Mouse (Mus musculus) stomach, embryonic 15.5 days (tissue): ENCODE measurements at regions not wholly inside any gene's neighbourhood (a gene's known extent, or its start where the extent isn't known, plus 50 kb on each side); places are given as distances from the start of the nearest gene placed in this dataset.
"Not testable (repeated sequence)": the region's sequence is repeated elsewhere in the genome, so short reads cannot be mapped to it uniquely, and the experiment has no call there.

Experiments used
- ATAC-seq: fragments of 200-750 bp; cut with Nextera tagmentation; 2 replicates; pipeline ENCODE4 v1.8.0; 2017; ENCODE audit warnings: low read depth, moderate number of reproducible peaks, moderate TSS enrichment; ENCODE audit not compliant: insufficient read depth, low FRiP score
- H3K27ac ChIP-seq: fragments of 300-500 bp; sonication (generic); 2 replicates; pipeline ENCODE4 v1.5.1; 2015; ENCODE audit warnings: mild to moderate bottlenecking, inconsistent platforms
- H3K27me3 ChIP-seq: fragments of 300-500 bp; sonication (generic); replicated peaks from 2 replicates; pipeline ENCODE4 v1.6.1; 2015; ENCODE audit warnings: inconsistent platforms
- H3K36me3 ChIP-seq: fragments of 300-500 bp; sonication (generic); 2 replicates; pipeline ENCODE4 v1.6.1; 2015; ENCODE audit warnings: inconsistent platforms
- H3K4me1 ChIP-seq: fragments of 300-500 bp; sonication (generic); 2 replicates; pipeline ENCODE4 v1.6.1; 2015; ENCODE audit warnings: inconsistent platforms
- H3K4me2 ChIP-seq: fragments of 300-500 bp; sonication (generic); 2 replicates; pipeline ENCODE4 v1.6.1; 2015; ENCODE audit warnings: mild to moderate bottlenecking, inconsistent platforms
- H3K4me3 ChIP-seq: fragments of 300-500 bp; sonication (generic); replicated peaks from 2 replicates; pipeline ENCODE4 v1.5.1; 2015; ENCODE audit warnings: inconsistent platforms
- H3K9ac ChIP-seq: fragments of 300-500 bp; sonication (generic); 2 replicates; pipeline ENCODE4 v1.6.1; 2015; ENCODE audit warnings: inconsistent platforms
- H3K9me3 ChIP-seq: fragments of 300-500 bp; sonication (generic); 2 replicates; pipeline ENCODE4 v1.6.1; 2016; ENCODE audit warnings: inconsistent platforms
- WGBS: fragments of 180-500 bp; shearing (Covaris S2); methylation state at CpG from one replicate; pipeline ENCODE4 v1.1.7; 2015; 5-methylcytosine and 5-hydroxymethylcytosine counted together

DNA sequence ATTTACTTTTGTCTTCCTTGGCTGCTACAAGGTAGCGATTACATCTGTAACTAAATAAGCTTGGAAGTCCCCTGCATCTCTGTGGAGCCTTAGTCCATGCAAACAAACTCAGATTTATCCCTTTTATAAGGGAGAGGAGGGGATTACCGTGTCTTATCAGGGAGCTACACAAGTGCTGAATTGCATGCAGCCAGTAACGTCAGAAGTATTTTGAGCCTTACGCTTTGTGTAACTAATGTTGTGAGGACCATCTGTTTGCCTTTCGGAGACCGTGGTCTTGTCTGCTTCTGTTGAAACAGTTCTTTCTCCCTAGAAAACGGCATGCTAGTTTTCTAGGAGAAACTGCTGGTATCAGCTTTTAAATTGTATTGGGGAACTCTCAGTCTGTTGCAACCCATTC, 58.0 kb upstream of the Dmrta1 start:
- Histone ChIP-seq H3K4me2 (no peak overlapping the region), H3K27ac (no peak overlapping the region), H3K9ac (no peak overlapping the region), H3K9me3 (no peaks in the 10 kb centered on the region), H3K4me3 (no peak overlapping the region), H3K36me3 (no peaks in the 10 kb centered on the region), H3K4me1 (no peaks in the 10 kb centered on the region), H3K27me3 (no peaks in the 10 kb centered on the region)
- no peak for ATAC-seq
- WGBS: 42% methylated on average over 7 of the region's 7 CpGs

DNA sequence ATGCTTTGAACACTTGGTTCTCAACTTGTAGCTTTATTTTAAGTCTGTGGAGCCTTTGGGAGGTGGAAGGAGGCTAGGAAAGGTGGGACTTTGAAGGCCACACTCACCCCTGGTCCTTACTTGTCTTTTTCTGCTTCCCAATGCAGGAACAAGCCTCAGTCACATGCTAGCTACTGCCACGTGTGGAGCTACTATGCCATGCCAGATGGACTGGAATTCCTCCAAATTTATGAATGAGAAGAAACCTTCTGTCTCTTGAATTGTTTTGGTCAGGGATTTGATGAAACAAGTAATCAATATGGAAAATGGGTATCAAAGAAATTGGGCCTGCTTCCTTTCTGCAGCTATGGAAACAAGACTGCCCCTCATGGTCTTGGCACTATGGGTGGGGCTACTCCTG, 74.5 kb upstream of the Dmrta1 start:
- no peak for ATAC-seq
- Histone ChIP-seq H3K9me3 (no peaks in the 10 kb centered on the region), H3K36me3 (no peaks in the 10 kb centered on the region), H3K4me1 (no peaks in the 10 kb centered on the region), H3K9ac (no peak overlapping the region), H3K4me3 (no peak overlapping the region), H3K27ac (no peak overlapping the region), H3K4me2 (no peak overlapping the region), H3K27me3 (no peaks in the 10 kb centered on the region)
- 50% methylated on average over 1 of the region's 1 CpGs for WGBS

DNA sequence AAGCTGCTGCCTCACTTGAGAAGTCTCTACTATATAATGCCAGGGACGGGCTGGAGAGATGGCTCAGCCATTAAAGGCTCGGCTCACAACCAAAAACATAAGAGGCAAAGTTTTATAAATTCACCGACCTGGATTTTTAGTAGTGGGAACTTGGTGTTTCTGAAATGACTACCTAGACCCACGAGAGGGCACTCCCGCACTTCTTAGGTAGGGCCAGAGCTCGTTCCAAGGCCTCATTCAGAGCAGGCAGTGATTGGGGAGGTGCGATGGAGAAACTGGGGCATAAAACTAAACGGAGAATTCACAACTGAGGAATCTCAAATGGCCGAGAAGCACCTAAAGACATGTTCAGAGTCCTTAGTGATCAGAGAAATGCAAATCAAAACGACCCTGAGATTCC, 103.7 kb upstream of the Dmrta1 start:
- no peak overlapping the region for H3K27ac ChIP-seq
- no peaks in the 10 kb centered on the region for H3K36me3 ChIP-seq
- H3K27me3 ChIP-seq: 0 out of 2 replicates have a peak, but pooled peaks cover 4% of the 10 kb centered on the region
- WGBS: 16% methylated on average over 10 of the region's 10 CpGs
- H3K9me3 ChIP-seq: no peaks in the 10 kb centered on the region
- no peaks in the 10 kb centered on the region for H3K4me1 ChIP-seq
- no peak overlapping the region for H3K4me3 ChIP-seq
- ATAC-seq: no peak
- H3K4me2 ChIP-seq: no peak overlapping the region
- H3K9ac ChIP-seq: no peak overlapping the region

DNA sequence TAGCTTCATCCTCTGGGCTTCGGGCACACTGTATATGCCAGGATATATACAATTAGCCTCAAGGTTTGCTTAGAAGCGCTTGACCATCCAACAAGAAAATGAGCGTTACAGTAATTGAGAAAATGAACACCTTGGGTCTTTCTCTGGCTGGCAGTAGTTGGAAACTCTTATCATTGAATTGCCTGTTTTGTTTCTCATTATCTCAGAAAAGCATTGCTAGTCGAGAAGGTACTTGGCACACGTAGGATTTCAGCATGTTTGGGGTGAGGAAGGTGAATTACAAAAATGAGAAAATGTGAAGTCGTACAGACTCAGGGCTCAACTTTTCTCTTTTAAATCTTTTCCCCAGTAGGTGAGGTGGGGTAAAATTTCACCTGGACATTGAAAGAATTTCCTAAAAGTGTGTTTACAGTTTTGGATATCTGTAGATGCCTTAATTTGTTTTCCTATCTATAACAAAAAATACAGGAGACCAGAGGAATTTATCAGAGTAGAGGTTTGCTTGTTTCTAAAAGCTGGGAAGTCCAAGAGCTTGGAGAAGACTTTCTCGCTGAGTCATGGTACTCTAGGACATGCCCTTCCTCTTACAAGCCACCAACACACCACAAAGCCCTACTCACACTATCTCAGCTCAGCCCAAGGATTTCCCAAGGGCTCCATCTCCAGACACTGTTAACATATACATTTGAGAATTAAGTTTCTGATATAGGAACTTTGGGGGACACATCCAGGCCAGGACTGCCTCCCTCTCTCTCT, 124.3 kb upstream of the Dmrta1 start:
- no peak overlapping the region for H3K4me3 ChIP-seq
- no peak overlapping the region for H3K9ac ChIP-seq
- ATAC-seq: no peak
- H3K36me3 ChIP-seq: no peaks in the 10 kb centered on the region
- H3K4me2 ChIP-seq: no peak overlapping the region
- 67% methylated on average over 7 of the region's 7 CpGs for WGBS
- no peaks in the 10 kb centered on the region for H3K9me3 ChIP-seq
- no peaks in the 10 kb centered on the region for H3K4me1 ChIP-seq
- no peak overlapping the region for H3K27ac ChIP-seq
- no peaks in the 10 kb centered on the region for H3K27me3 ChIP-seq

DNA sequence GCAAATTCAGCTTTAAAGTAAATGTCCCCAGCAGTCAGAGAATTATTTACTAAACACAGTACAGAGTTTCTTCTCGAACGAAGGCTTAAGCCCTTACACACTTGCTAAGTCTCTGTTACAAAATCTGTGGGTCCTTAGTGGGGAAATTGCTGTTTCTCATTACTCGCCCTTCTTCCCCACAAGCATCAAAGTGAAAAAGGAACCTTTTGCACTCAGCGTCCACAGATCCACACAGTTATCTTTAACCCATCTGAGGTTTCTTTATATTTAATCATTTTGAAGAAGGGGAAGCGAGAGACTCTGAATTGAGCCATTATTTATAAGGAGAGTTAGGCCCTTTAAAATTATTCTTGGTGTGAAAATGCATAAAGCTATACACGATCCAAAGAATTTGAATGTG, 126.7 kb upstream of the Dmrta1 start:
- Histone ChIP-seq H3K36me3 (no peaks in the 10 kb centered on the region), H3K9ac (no peak overlapping the region), H3K27ac (no peak overlapping the region), H3K4me1 (no peaks in the 10 kb centered on the region), H3K9me3 (no peaks in the 10 kb centered on the region), H3K4me3 (no peak overlapping the region), H3K4me2 (no peak overlapping the region), H3K27me3 (no peaks in the 10 kb centered on the region)
- 68% methylated on average over 6 of the region's 6 CpGs for WGBS
- no peak for ATAC-seq

DNA sequence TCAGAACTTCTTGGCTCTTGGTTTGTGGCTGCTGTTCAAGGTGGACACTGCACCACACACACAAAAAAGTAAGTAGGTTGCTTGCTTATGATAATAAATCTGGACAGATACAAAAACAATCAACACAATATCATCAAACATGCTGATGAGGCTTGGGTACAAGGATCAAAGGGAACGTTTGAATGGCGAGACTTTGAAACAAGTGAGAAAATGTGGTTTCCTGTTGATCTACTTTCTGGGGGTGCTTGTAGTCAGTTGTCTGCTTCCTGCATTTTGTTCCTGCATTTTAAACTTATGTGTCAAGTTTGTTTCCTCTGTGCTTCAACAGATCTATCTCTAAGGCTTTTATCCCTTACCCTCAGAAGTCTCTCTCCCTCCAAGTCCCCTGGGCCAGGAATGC, 128.7 kb upstream of the Dmrta1 start:
- H3K27me3 ChIP-seq: no peaks in the 10 kb centered on the region
- 81% methylated on average over 2 of the region's 2 CpGs for WGBS

DNA sequence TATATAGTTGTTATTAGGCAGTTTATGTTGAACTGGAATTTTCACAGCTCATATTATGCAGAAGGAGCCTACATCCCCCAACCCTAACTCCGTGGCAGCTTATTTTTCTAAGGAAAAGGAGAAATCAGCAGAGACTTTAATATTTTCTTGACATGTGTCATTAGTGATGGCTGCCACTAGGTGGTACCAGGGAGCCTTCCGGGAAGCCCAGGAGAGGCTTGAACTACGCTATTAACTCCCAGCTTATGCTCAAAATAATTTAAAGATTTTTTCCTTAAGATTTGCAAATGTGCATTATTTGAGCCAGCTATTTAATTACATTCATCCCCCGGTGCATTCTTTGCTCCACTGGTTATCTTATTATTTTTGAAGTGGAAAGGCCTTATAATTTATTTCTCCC, 146.8 kb upstream of the Dmrta1 start:
- ATAC-seq: no peak
- no peak overlapping the region for H3K27ac ChIP-seq
- no peaks in the 10 kb centered on the region for H3K9me3 ChIP-seq
- 0 out of 2 replicates have a peak, but pooled peaks cover 4% of the 10 kb centered on the region for H3K27me3 ChIP-seq
- no peak overlapping the region for H3K9ac ChIP-seq
- no peaks in the 10 kb centered on the region for H3K36me3 ChIP-seq
- WGBS: 9% methylated on average over 4 of the region's 4 CpGs
- H3K4me1 ChIP-seq: no peaks in the 10 kb centered on the region
- H3K4me3 ChIP-seq: no peak overlapping the region
- H3K4me2 ChIP-seq: no peak overlapping the region

More for the DNA sequence above, 128.7 kb upstream of the Dmrta1 start:
- H3K4me1 ChIP-seq: no peaks in the 10 kb centered on the region
- no peaks in the 10 kb centered on the region for H3K9me3 ChIP-seq
- no peak overlapping the region for H3K4me2 ChIP-seq
- ATAC-seq: no peak
- H3K36me3 ChIP-seq: no peaks in the 10 kb centered on the region
- no peak overlapping the region for H3K9ac ChIP-seq
- H3K27ac ChIP-seq: no peak overlapping the region
- H3K4me3 ChIP-seq: no peak overlapping the region

DNA sequence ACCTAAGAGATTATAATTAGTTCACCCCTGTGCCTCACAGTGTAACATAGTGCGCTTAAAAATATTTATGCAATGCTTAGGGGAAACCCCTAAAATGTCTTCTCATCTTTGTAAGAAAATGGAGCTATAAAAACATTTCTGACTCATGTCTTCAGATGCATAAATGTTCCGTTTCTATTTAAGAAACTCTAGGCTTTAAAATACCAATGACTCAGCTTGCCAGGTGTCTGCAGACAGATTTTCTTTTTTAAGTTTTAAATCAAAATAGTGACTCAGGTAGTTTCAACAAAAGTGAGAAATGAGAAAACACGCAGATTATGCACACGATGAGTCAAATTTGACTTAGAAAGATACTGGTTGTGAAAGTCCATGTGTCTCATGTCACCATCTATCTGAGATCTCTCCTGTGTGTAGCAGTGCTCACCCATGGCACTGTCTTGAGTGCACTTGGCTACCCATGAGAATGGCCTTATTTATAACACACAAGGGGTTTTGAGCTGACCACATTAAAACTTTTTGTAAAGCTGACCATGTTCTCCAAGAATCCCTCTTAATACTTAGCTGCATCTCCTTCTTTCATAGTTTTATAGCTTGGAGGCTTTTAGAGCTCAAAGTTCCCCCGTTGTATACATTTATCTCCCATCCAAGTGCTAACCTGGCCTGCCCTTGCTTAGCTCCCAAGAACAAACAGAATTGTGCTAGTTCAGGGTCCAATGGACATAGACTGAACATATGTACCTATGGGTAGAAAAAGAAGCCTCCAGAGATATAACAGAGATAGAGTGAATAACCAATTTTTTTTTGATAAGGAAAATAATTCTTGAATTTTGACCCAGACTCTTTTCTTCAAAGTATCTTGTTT, 149.0 kb upstream of the Dmrta1 start:
- no peak overlapping the region for H3K27ac ChIP-seq
- 59% methylated on average over 5 of the region's 5 CpGs for WGBS
- H3K4me2 ChIP-seq: no peak overlapping the region
- H3K36me3 ChIP-seq: no peaks in the 10 kb centered on the region
- no peaks in the 10 kb centered on the region for H3K9me3 ChIP-seq
- 0 out of 2 replicates have a peak, but pooled peaks cover 8% of the 10 kb centered on the region for H3K27me3 ChIP-seq
- H3K9ac ChIP-seq: no peak overlapping the region
- ATAC-seq: no peak
- H3K4me1 ChIP-seq: no peaks in the 10 kb centered on the region
- H3K4me3 ChIP-seq: no peak overlapping the region

DNA sequence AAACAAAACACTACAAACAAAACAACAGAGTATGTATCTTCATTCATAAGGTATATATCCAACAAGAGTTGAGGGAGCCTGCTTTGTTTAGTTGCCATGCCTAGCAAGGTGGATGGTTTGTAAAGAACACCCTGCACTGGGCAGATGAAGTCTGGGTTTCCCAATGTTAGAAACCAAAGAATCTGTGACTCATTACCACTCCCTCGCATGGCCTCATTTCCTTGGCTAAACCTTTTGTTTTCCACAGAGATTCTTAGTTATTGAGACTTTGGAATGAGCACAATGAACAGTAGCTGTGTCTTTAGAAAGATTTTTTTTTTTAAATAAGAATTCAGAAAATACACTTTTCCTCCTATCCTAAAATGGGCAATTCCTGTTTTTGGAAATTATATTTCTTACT, 151.3 kb upstream of the Dmrta1 start:
- ATAC-seq: no peak
- no peak overlapping the region for H3K9ac ChIP-seq
- H3K9me3 ChIP-seq: no peaks in the 10 kb centered on the region
- no peak overlapping the region for H3K27ac ChIP-seq
- no peaks in the 10 kb centered on the region; the same call in 1 of the 2 replicates for H3K4me1 ChIP-seq
- H3K36me3 ChIP-seq: no peaks in the 10 kb centered on the region
- no peak overlapping the region for H3K4me2 ChIP-seq
- no peak overlapping the region for H3K4me3 ChIP-seq
- 53% methylated on average over 1 of the region's 1 CpGs for WGBS
- peaks cover 19% of the 10 kb centered on the region; the same call in 1 of the 2 replicates for H3K27me3 ChIP-seq

DNA sequence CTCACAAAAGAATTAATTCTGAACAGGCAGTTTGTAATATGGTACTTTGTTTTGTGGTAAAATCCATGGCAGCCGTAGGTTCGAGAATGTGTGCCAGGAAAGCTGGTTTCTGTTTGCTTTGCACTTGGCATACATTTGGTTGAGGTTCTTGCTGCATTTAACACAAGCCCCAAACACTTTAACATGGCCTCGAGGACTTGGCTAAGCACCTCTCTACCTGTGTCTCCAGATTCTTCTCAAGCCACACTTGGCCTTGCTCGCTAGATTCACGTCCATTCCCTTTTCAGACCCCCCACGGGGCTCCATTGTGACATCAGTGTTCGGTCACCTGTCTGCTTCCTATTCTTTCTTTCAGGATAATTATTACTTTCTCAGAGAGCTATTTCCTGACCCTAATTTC, 151.9 kb upstream of the Dmrta1 start:
- Histone ChIP-seq H3K4me1 (no peaks in the 10 kb centered on the region; the same call in 1 of the 2 replicates), H3K4me2 (no peak overlapping the region), H3K27me3 (peaks cover 22% of the 10 kb centered on the region; the same call in 1 of the 2 replicates), H3K27ac (no peak overlapping the region), H3K4me3 (no peak overlapping the region), H3K36me3 (no peaks in the 10 kb centered on the region), H3K9me3 (no peaks in the 10 kb centered on the region), H3K9ac (no peak overlapping the region)
- no peak for ATAC-seq
- 71% methylated on average over 7 of the region's 7 CpGs for whole genome bisulfite sequencing

DNA sequence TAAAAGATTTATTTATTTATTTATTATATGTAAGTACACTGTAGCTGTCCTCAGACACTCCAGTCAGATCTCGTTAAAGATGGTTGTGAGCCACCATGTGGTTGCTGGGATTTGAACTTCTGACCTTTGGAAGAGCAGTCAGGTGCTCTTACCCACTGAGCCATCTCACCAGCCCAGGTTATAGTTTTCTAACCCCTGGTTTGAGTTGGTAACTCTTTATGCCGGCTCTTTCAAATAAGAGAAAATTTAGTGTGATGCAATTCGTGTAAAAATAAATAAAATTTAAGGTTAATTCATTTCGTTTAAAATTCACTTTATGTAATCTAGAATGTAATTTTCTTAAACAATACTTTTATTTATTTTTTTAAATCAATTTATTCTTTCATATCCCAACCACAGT, 153.7 kb upstream of the Dmrta1 start:
- H3K4me3 ChIP-seq: not testable (repeated sequence)
- 56% methylated on average over 4 of the region's 4 CpGs for WGBS

More for the DNA sequence above, 153.7 kb upstream of the Dmrta1 start:
- H3K27me3 ChIP-seq: peaks cover 18% of the 10 kb centered on the region; the same call in 1 of the 2 replicates
- not testable (repeated sequence) for H3K4me1 ChIP-seq, H3K36me3 ChIP-seq, H3K9me3 ChIP-seq, ATAC-seq, H3K9ac ChIP-seq, H3K4me2 ChIP-seq, H3K27ac ChIP-seq
